Mouse (Mus musculus) G1E (cell line): Measurements from ENCODE around the gene Pitpnm3.

ENCODE experiments used
- CTCF ChIP-seq: IDR thresholded peaks from 2 replicates; pipeline ENCODE4 v1.5.1; 2012; ENCODE audit warnings: low read depth, low read length, inconsistent platforms, mixed read lengths
- GATA1 ChIP-seq: IDR thresholded peaks from 2 replicates; pipeline ENCODE4 v1.6.1; 2012; ENCODE audit warnings: borderline replicate concordance, low read length, inconsistent platforms, mixed read lengths

DNA sequence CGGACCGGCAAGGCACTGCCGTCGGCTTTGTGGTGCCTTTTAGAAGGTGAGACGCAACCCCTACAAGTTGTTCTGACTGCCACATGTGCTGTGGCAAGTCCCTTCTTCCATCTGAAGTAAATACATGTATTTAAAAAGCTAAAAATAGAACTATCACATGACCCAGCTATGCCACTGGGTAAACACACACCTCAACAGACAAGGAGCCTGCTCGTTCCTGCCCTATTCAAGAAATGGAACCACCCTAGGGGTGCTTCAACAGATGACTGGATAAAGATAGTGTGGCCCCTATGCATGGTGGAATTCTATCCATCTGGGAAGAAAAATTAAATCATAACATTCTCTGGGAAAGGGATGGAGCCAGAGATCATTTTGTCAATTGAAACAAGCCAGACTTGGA is 112.8 kb downstream of the Pitpnm3 start:
- no peak for TF ChIP-seq CTCF
- TF ChIP-seq GATA1 = no peak
